Mouse (Mus musculus) layer of hippocampus, postnatal 10 days (tissue): ENCODE data around the gene Crygf. TPM values are rescaled to one million over a fixed set of nuclear protein-coding genes. Genes with fewer than 3 reads are reported as not detected.
"Not testable (repeated sequence)": the region's sequence is repeated elsewhere in the genome, so short reads cannot be mapped to it uniquely, and the experiment has no call there.

Experiments used
- DNase-seq, 2 experiments: peaks; one replicate each; pipeline ENCODE4 v3.0.0; 2021; ENCODE audit warnings: low spot score in 2 of 2
- long read RNA-seq: library from polyadenylated mRNA; stranded (forward); transcript quantifications from one replicate; pipeline ENCODE4 v2.0.0, GENCODE M21; 2023
- total RNA-seq, 2 experiments: library from RNA; stranded (reverse); gene quantifications; 2 replicates each; pipeline ENCODE4 v1.2.3; 2021

Crygf gene
- total RNA-seq = not detected
- long read RNA-seq = 0 reads

- DNase-seq = no peak
These were observed at the start of gene Crygf for GRCm38 (mm10) chr1:65926294-65926693. Crygf (plus strand) TSS chr1:65926520.

GRCm38 (mm10) chr1:65925361-65926210, 734 bp upstream of the Crygf start:
- no peak for DNase-seq

GRCm38 (mm10) chr1:65926696-65927095, 376 bp downstream of the Crygf start:
- DNase-seq = not testable (repeated sequence)

- DNase-seq = no peak
These were observed 3.7 kb downstream of the Crygf start for GRCm38 (mm10) chr1:65930055-65930454.

GRCm38 (mm10) chr1:65932091-65932812, 5.9 kb downstream of the Crygf start:
- no peak for DNase-seq

Other genes starting within 250 kb of the Crygf start
- 1,000 to 10,000 TPM; 1,107 to 1,119 TPM for gene Map2, start 248.8 kb downstream of the Crygf start, total RNA-seq